Mouse (Mus musculus): ENCODE data around the gene Fkbp5. TPM values are rescaled to one million over a fixed set of nuclear protein-coding genes. Genes with fewer than 3 reads are reported as not detected.
A peak's percentile ranks its signal among the peaks of the same experiment; 100 is the strongest.

Gene Fkbp5
- polyA plus RNA-seq, 1 experiment: 185 TPM

- no peak overlapping the region for H3K4me3 ChIP-seq (ENCODE audit: insufficient read depth, low read depth, low read length)
- H3K27ac ChIP-seq (ENCODE audit: insufficient read depth, low read depth, low read length): no peak overlapping the region
- H3K4me1 ChIP-seq (ENCODE audit: control insufficient read depth, insufficient read depth, low read length): peaks cover 3% of the 10 kb centered on the region
- TF ChIP-seq POLR2A (IDR thresholded peaks at IDR 0.05; ENCODE audit: insufficient read depth, low read depth, low read length) (no peak), CTCF (IDR thresholded peaks at IDR 0.05; ENCODE audit: insufficient read depth, low read depth, low read length) (no peak)
- WGBS: 80% methylated on average over 11 of the region's 11 CpGs
These were observed 31.2 kb upstream of the Fkbp5 start for GRCm38 (mm10) chr17:28548550-28548949.

- Histone ChIP-seq H3K4me1 (ENCODE audit: control insufficient read depth, insufficient read depth, low read length) (no peaks in the 10 kb centered on the region), H3K4me3 (ENCODE audit: insufficient read depth, low read depth, low read length) (no peak overlapping the region), H3K27ac (ENCODE audit: insufficient read depth, low read depth, low read length) (no peak overlapping the region)
- TF ChIP-seq CTCF (IDR thresholded peaks at IDR 0.05; ENCODE audit: insufficient read depth, low read depth, low read length) (no peak), POLR2A (IDR thresholded peaks at IDR 0.05; ENCODE audit: insufficient read depth, low read depth, low read length) (no peak)
- WGBS: 87% methylated on average over 1 of the region's 1 CpGs
These were observed 29.6 kb upstream of the Fkbp5 start for GRCm38 (mm10) chr17:28546925-28547324.

- Histone ChIP-seq H3K4me3 (ENCODE audit: insufficient read depth, low read depth, low read length) (no peak overlapping the region), H3K27ac (ENCODE audit: insufficient read depth, low read depth, low read length) (no peak overlapping the region), H3K4me1 (ENCODE audit: control insufficient read depth, insufficient read depth, low read length) (no peaks in the 10 kb centered on the region)
- TF ChIP-seq CTCF (IDR thresholded peaks at IDR 0.05; ENCODE audit: insufficient read depth, low read depth, low read length) (no peak), POLR2A (IDR thresholded peaks at IDR 0.05; ENCODE audit: insufficient read depth, low read depth, low read length) (no peak)
- WGBS: 52% methylated on average over 12 of the region's 12 CpGs
These were observed 20.6 kb upstream of the Fkbp5 start for GRCm38 (mm10) chr17:28537881-28538280.

- no peaks in the 10 kb centered on the region for H3K4me1 ChIP-seq (ENCODE audit: control insufficient read depth, insufficient read depth, low read length)
- H3K27ac ChIP-seq (ENCODE audit: insufficient read depth, low read depth, low read length): no peak overlapping the region
- no peak for TF ChIP-seq CTCF (IDR thresholded peaks at IDR 0.05; ENCODE audit: insufficient read depth, low read depth, low read length)
- no peak for TF ChIP-seq POLR2A (IDR thresholded peaks at IDR 0.05; ENCODE audit: insufficient read depth, low read depth, low read length)
- 95% methylated on average over 13 of the region's 13 CpGs for WGBS
- no peak overlapping the region for H3K4me3 ChIP-seq (ENCODE audit: insufficient read depth, low read depth, low read length)
These were observed 16.0 kb upstream of the Fkbp5 start for GRCm38 (mm10) chr17:28533327-28533726.

GRCm38 (mm10) chr17:28532557-28532956 is 15.2 kb upstream of the Fkbp5 start:
- Histone ChIP-seq H3K27ac (ENCODE audit: insufficient read depth, low read depth, low read length) (no peak overlapping the region), H3K4me3 (ENCODE audit: insufficient read depth, low read depth, low read length) (no peak overlapping the region), H3K4me1 (ENCODE audit: control insufficient read depth, insufficient read depth, low read length) (peaks cover 3% of the 10 kb centered on the region)
- no peak for TF ChIP-seq POLR2A (IDR thresholded peaks at IDR 0.05; ENCODE audit: insufficient read depth, low read depth, low read length)
- TF ChIP-seq CTCF (IDR thresholded peaks at IDR 0.05; ENCODE audit: insufficient read depth, low read depth, low read length): no peak
- WGBS: 93% methylated on average over 7 of the region's 7 CpGs

- peaks cover 8% of the 10 kb centered on the region for H3K4me1 ChIP-seq (ENCODE audit: control insufficient read depth, insufficient read depth, low read length)
- H3K27ac ChIP-seq (ENCODE audit: insufficient read depth, low read depth, low read length): no peak overlapping the region
- TF ChIP-seq CTCF (IDR thresholded peaks at IDR 0.05; ENCODE audit: insufficient read depth, low read depth, low read length): no peak
- TF ChIP-seq POLR2A (IDR thresholded peaks at IDR 0.05; ENCODE audit: insufficient read depth, low read depth, low read length): no peak
- no peak overlapping the region for H3K4me3 ChIP-seq (ENCODE audit: insufficient read depth, low read depth, low read length)
- 39% methylated on average over 18 of the region's 18 CpGs for WGBS
These were observed 14.6 kb upstream of the Fkbp5 start for GRCm38 (mm10) chr17:28531946-28532345.

- no peak within 1 kb of the TSS for H3K27ac ChIP-seq (ENCODE audit: insufficient read depth, low read depth, low read length)
- H3K4me1 ChIP-seq (ENCODE audit: control insufficient read depth, insufficient read depth, low read length): peaks cover 8% of the 10 kb centered on the region
- WGBS: 92% methylated on average over 6 of the region's 6 CpGs
- TF ChIP-seq CTCF (IDR thresholded peaks at IDR 0.05; ENCODE audit: insufficient read depth, low read depth, low read length) (no peak), POLR2A (IDR thresholded peaks at IDR 0.05; ENCODE audit: insufficient read depth, low read depth, low read length) (no peak)
- no peak within 1 kb of the TSS for H3K4me3 ChIP-seq (ENCODE audit: insufficient read depth, low read depth, low read length)
These were observed 13.2 kb upstream of the Fkbp5 start, which contains the start of gene Armc12 for GRCm38 (mm10) chr17:28530506-28530905. Gene Armc12, plus strand, starts transcription at chr17:28530806.

- Histone ChIP-seq H3K4me1 (ENCODE audit: control insufficient read depth, insufficient read depth, low read length) (peaks cover 8% of the 10 kb centered on the region), H3K4me3 (ENCODE audit: insufficient read depth, low read depth, low read length) (no peak overlapping the region), H3K27ac (ENCODE audit: insufficient read depth, low read depth, low read length) (no peak overlapping the region)
- WGBS: 73% methylated on average over 4 of the region's 4 CpGs
- TF ChIP-seq CTCF (IDR thresholded peaks at IDR 0.05; ENCODE audit: insufficient read depth, low read depth, low read length): no peak
- no peak for TF ChIP-seq POLR2A (IDR thresholded peaks at IDR 0.05; ENCODE audit: insufficient read depth, low read depth, low read length)
These were observed 11.8 kb upstream of the Fkbp5 start for GRCm38 (mm10) chr17:28529116-28529515.

- WGBS: 2% methylated on average over 6 of the region's 6 CpGs
- Histone ChIP-seq H3K27ac (ENCODE audit: insufficient read depth, low read depth, low read length) (no peak overlapping the region), H3K4me3 (ENCODE audit: insufficient read depth, low read depth, low read length) (no peak overlapping the region), H3K4me1 (ENCODE audit: control insufficient read depth, insufficient read depth, low read length) (peaks cover 14% of the 10 kb centered on the region)
- TF ChIP-seq POLR2A (IDR thresholded peaks at IDR 0.05; ENCODE audit: insufficient read depth, low read depth, low read length): no peak
- TF ChIP-seq CTCF (IDR thresholded peaks at IDR 0.05; ENCODE audit: insufficient read depth, low read depth, low read length): peak; percentile 89
These were observed 10.7 kb upstream of the Fkbp5 start for GRCm38 (mm10) chr17:28528043-28528351.

Data from olfactory bulb, adult 2 months (tissue).